Mouse (Mus musculus) fat pad, adult 2 months (tissue): ENCODE measurements around the gene Zfp800.

ENCODE experiments used
- DNase-seq: peaks from one replicate; pipeline ENCODE4 v3.0.0-alpha.2; 2011; ENCODE audit warnings: low read depth, low spot score; ENCODE audit errors: extremely low read depth

Zfp800 gene

DNA sequence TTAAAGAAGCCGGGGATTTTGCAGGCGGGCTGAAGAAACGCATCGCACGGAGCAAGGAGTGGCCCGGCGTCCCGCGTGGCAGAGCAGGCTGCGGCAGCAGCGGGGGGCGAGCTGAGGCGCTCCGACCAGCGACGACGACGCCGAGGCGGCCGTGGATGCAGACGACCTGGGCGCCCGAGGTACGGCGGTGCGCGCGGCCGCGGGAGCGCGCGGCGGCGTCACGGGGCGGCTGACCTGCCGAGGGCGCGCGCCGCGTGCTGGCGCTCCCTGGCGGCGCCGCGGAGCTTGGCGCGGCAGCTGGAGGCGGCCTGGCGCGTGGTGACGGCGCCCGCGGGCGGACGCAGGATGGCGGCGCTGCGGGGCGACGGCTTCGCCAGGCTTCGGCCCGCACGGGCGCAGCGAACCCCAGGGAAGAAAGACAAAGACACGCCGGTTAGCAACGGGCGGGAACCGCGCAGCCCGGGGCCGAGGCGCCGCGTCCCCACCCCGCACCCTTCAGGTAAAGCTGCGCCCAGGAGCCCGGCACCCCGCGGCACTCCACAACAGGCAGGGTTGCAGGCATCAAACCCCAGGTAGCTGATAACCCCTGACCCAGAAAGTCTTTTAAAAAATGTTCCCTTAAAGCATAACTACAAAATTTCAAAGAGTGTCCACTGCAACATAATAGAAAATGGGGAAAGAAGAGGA lies 182.4 kb downstream of the Zfp800 start:
- DNase-seq, result no peak

DNA sequence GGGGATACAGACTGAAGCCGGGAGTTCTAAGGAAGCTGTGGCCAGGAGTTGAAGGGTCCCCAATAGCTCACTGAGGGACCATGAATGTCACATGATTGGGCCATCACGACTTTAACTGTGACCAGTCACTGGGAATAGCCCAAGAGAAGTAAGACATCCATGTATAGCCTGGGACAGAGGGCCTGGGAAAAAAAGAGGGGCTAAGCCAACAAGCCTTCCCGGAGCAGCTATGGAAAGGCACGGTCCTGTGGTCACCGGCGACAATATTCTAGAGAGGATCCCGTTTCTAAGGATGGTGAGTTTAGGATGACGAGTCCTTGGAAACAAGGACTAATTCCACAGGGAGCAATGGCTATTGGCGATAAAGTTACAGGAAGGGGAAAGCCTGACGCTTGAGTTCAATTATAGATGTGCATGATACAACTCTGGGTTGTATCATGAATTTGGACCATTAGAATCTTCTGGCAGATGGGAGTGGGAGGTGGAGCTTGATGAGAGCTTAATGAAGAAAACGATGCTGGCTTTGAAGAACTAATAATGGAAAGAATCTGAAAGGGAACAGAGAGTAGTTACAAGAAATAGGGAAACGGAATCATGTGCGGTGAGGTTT lies 183.0 kb downstream of the Zfp800 start:
- DNase-seq, result no peak

- DNase-seq, result no peak
These were observed 194.4 kb downstream of the Zfp800 start for GRCm38 (mm10) chr6:28203454-28203853.

DNA sequence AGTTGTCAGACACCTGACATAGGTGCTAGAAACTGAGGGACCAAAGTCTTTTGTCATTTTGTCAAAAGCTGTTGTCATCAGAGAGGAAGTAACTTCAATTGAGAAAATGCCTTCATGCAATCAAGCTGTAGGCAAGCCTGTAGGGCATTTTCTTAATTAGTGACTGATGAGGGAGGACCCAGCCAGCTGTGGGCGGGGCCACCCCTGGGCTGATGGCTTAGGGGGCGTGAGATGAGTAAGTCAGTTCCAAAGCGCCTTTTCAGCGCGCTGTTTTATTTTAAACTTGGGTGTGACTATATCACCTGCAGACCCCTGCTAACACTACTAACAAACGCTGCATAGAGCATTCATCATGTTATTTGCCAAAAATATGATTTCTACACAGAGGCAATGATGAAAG lies 195.0 kb downstream of the Zfp800 start:
- DNase-seq, result no peak

DNA sequence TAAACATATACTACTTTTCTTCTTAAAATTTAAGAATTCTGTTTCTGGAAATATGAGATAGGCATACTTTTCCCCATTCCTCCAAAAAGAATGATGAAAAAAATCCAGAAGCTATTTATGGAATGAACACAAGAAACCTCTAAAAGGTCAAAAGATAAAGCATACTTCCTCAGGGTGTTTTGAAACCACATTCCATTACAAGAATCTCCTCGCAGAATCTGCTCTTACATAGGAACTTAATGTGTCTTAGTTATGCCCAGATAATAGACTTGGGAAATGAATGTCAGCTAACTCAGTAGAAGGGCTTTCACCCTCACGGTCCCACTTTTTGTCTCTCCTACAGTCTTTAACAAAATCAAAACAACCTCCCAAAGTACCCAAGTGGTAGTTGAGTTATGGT lies 203.9 kb downstream of the Zfp800 start:
- no peak for DNase-seq

DNA sequence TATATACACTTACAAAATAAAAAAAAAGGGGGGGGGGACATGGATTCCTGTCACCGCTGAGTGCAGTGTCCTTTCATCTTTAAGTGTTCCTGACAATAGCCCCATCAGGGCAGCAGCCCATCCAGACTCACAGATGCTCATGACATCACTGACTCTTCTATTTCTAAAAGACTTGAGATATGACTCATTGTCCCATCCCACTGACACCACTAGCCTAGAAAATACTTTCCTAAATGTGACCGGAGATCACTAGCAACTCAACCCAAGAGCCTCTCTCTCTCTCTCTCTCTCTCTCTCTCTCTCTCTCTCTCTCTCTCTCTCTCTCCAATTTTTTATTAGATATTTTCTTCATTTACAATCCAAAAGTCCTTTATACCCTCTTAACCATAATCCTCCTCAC lies 205.9 kb downstream of the Zfp800 start:
- no peak for DNase-seq
